Mouse (Mus musculus): ENCODE data around the gene Nelfb.
"Not testable (repeated sequence)": the region's sequence is repeated elsewhere in the genome, so short reads cannot be mapped to it uniquely, and the experiment has no call there.

Nelfb gene

GRCm38 (mm10) chr2:25211121-25211670 lies at the start of gene Nelfb:
Nelfb (minus strand) TSS chr2:25211489.
- peak; percentile 94 for DNase-seq

GRCm38 (mm10) chr2:25258887-25259286 lies 47.6 kb upstream of the Nelfb start:
- peak; percentile 43 for DNase-seq

GRCm38 (mm10) chr2:25257250-25257649 lies 46.0 kb upstream of the Nelfb start:
- not testable (repeated sequence) for DNase-seq

GRCm38 (mm10) chr2:25256443-25257109 lies 45.3 kb upstream of the Nelfb start:
- peak; percentile 55 for DNase-seq

- peak; percentile 96 for DNase-seq
Observed at GRCm38 (mm10) chr2:25255284-25255779, 44.0 kb upstream of the Nelfb start, which contains the start of gene Tmem203. Tmem203 (plus strand) TSS chr2:25255439.

- DNase-seq = peak; percentile 23
Observed at GRCm38 (mm10) chr2:25252331-25252730, 41.0 kb upstream of the Nelfb start.

- DNase-seq = no peak
Observed at GRCm38 (mm10) chr2:25246183-25247072, 35.1 kb upstream of the Nelfb start, which contains the start of gene AL732309.1. AL732309.1 (minus strand) TSS chr2:25246863.

- DNase-seq = no peak
Observed at GRCm38 (mm10) chr2:25244144-25244543, 32.9 kb upstream of the Nelfb start.

- no peak for DNase-seq
Observed at GRCm38 (mm10) chr2:25243342-25243741, 32.1 kb upstream of the Nelfb start.

- DNase-seq = peak; percentile 66
Observed at GRCm38 (mm10) chr2:25242101-25242506, 30.8 kb upstream of the Nelfb start, which contains the start of the genes Rnf208 and Cysrt1. Rnf208 (plus strand) TSS chr2:25242255. Cysrt1 (minus strand) TSS chr2:25242452.

GRCm38 (mm10) chr2:25241438-25241775 lies 30.1 kb upstream of the Nelfb start:
- no peak for DNase-seq

GRCm38 (mm10) chr2:25240723-25241437 lies 29.6 kb upstream of the Nelfb start:
- peak; percentile 88 for DNase-seq

GRCm38 (mm10) chr2:25240310-25240709 lies 29.0 kb upstream of the Nelfb start:
- no peak for DNase-seq

GRCm38 (mm10) chr2:25239766-25240165 lies 28.5 kb upstream of the Nelfb start:
- DNase-seq = no peak

GRCm38 (mm10) chr2:25238106-25238505 lies 26.8 kb upstream of the Nelfb start:
- no peak for DNase-seq

GRCm38 (mm10) chr2:25237522-25237921 lies 26.2 kb upstream of the Nelfb start:
- DNase-seq = no peak

- no peak for DNase-seq
Observed at GRCm38 (mm10) chr2:25236614-25237013, 25.3 kb upstream of the Nelfb start, which contains the start of gene Rnf224. Rnf224 (minus strand) TSS chr2:25236787.

GRCm38 (mm10) chr2:25234551-25235220 lies 23.4 kb upstream of the Nelfb start:
- DNase-seq = no peak

- no peak for DNase-seq
Observed at GRCm38 (mm10) chr2:25234050-25234449, 22.8 kb upstream of the Nelfb start, which contains the start of gene Slc34a3. Slc34a3 (minus strand) TSS chr2:25234364.

- no peak for DNase-seq
Observed at GRCm38 (mm10) chr2:25233421-25233820, 22.1 kb upstream of the Nelfb start.

- no peak for DNase-seq
Observed at GRCm38 (mm10) chr2:25231038-25231437, 19.7 kb upstream of the Nelfb start.

GRCm38 (mm10) chr2:25230581-25230980 lies 19.3 kb upstream of the Nelfb start:
- DNase-seq = no peak
